Mouse (Mus musculus): Measurements from ENCODE around the gene Rimkla. TPM values are rescaled to one million over a fixed set of nuclear protein-coding genes. Genes with fewer than 3 reads are reported as not detected.

Rimkla gene
- polyA plus RNA-seq, 1 experiment from 2014 or later, result 0.35 TPM

- Histone ChIP-seq H3K4me1 (replicated peaks; ENCODE audit: control insufficient read depth, insufficient read depth, low read length) (no peaks in the 10 kb centered on the region; the same call in 1 of the 2 replicates), H3K9me3 (ENCODE audit: control insufficient read depth) (no peaks in the 10 kb centered on the region), H3K36me3 (ENCODE audit: control insufficient read depth, insufficient read depth) (no peaks in the 10 kb centered on the region), H3K27me3 (replicated peaks; ENCODE audit: control insufficient read depth, insufficient read depth, low read length) (no peaks in the 10 kb centered on the region), H3K27ac (ENCODE audit: low read depth, low read length) (no peak overlapping the region), H3K4me2 (replicated peaks; ENCODE audit: low read depth) (no peak overlapping the region), H3K9ac (ENCODE audit: low read depth, low read length) (no peak overlapping the region), H3K4me3 (ENCODE audit: low read depth, low read length) (no peak overlapping the region)
- ATAC-seq, result 0 out of 2 replicates have a peak, but pooled peaks have one; percentile 3
- no peak for TF ChIP-seq CTCF (IDR thresholded peaks at IDR 0.05; ENCODE audit: low read depth)
- WGBS, result 88% methylated on average over 3 of the region's 3 CpGs
Observed at GRCm38 (mm10) chr4:119462457-119462856, 30.0 kb downstream of the Rimkla start.

GRCm38 (mm10) chr4:119460728-119461141 is 31.7 kb downstream of the Rimkla start:
- no peaks in the 10 kb centered on the region for H3K27me3 ChIP-seq (replicated peaks; ENCODE audit: control insufficient read depth, insufficient read depth, low read length)
- no peaks in the 10 kb centered on the region; the same call in 1 of the 2 replicates for H3K4me1 ChIP-seq (replicated peaks; ENCODE audit: control insufficient read depth, insufficient read depth, low read length)
- TF ChIP-seq CTCF (IDR thresholded peaks at IDR 0.05; ENCODE audit: low read depth), result no peak
- no peak for ATAC-seq
- H3K4me3 ChIP-seq (ENCODE audit: low read depth, low read length), result no peak overlapping the region
- no peak overlapping the region for H3K9ac ChIP-seq (ENCODE audit: low read depth, low read length)
- WGBS, result 68% methylated on average over 8 of the region's 8 CpGs
- no peaks in the 10 kb centered on the region for H3K9me3 ChIP-seq (ENCODE audit: control insufficient read depth)
- H3K36me3 ChIP-seq (ENCODE audit: control insufficient read depth, insufficient read depth), result no peaks in the 10 kb centered on the region
- H3K27ac ChIP-seq (ENCODE audit: low read depth, low read length), result no peak overlapping the region
- no peak overlapping the region for H3K4me2 ChIP-seq (replicated peaks; ENCODE audit: low read depth)

- 64% methylated on average over 5 of the region's 5 CpGs for whole genome bisulfite sequencing
- H3K4me1 ChIP-seq (replicated peaks; ENCODE audit: control insufficient read depth, insufficient read depth, low read length), result no peaks in the 10 kb centered on the region; the same call in 1 of the 2 replicates
- no peaks in the 10 kb centered on the region for H3K36me3 ChIP-seq (ENCODE audit: control insufficient read depth, insufficient read depth)
- no peak overlapping the region for H3K4me2 ChIP-seq (replicated peaks; ENCODE audit: low read depth)
- no peak overlapping the region for H3K27ac ChIP-seq (ENCODE audit: low read depth, low read length)
- no peak overlapping the region for H3K9ac ChIP-seq (ENCODE audit: low read depth, low read length)
- no peaks in the 10 kb centered on the region for H3K27me3 ChIP-seq (replicated peaks; ENCODE audit: control insufficient read depth, insufficient read depth, low read length)
- H3K9me3 ChIP-seq (ENCODE audit: control insufficient read depth), result no peaks in the 10 kb centered on the region
- peak; percentile 66 for TF ChIP-seq CTCF (IDR thresholded peaks at IDR 0.05; ENCODE audit: low read depth)
- no peak overlapping the region for H3K4me3 ChIP-seq (ENCODE audit: low read depth, low read length)
- no peak for ATAC-seq
Observed at GRCm38 (mm10) chr4:119460296-119460695, 32.1 kb downstream of the Rimkla start.

- Histone ChIP-seq H3K27me3 (replicated peaks; ENCODE audit: control insufficient read depth, insufficient read depth, low read length) (no peaks in the 10 kb centered on the region), H3K4me1 (replicated peaks; ENCODE audit: control insufficient read depth, insufficient read depth, low read length) (no peaks in the 10 kb centered on the region), H3K4me2 (replicated peaks; ENCODE audit: low read depth) (no peak overlapping the region), H3K9me3 (ENCODE audit: control insufficient read depth) (no peaks in the 10 kb centered on the region), H3K9ac (ENCODE audit: low read depth, low read length) (no peak overlapping the region), H3K36me3 (ENCODE audit: control insufficient read depth, insufficient read depth) (no peaks in the 10 kb centered on the region), H3K27ac (ENCODE audit: low read depth, low read length) (no peak overlapping the region), H3K4me3 (ENCODE audit: low read depth, low read length) (no peak overlapping the region)
- TF ChIP-seq CTCF (IDR thresholded peaks at IDR 0.05; ENCODE audit: low read depth), result no peak
- 15% methylated on average over 6 of the region's 6 CpGs for WGBS
- no peak for ATAC-seq
Observed at GRCm38 (mm10) chr4:119453533-119453932, 38.9 kb downstream of the Rimkla start.

- H3K27ac ChIP-seq (ENCODE audit: low read depth, low read length), result no peak overlapping the region
- 64% methylated on average over 5 of the region's 5 CpGs for WGBS
- H3K27me3 ChIP-seq (replicated peaks; ENCODE audit: control insufficient read depth, insufficient read depth, low read length), result no peaks in the 10 kb centered on the region
- no peaks in the 10 kb centered on the region for H3K4me1 ChIP-seq (replicated peaks; ENCODE audit: control insufficient read depth, insufficient read depth, low read length)
- no peak overlapping the region for H3K4me2 ChIP-seq (replicated peaks; ENCODE audit: low read depth)
- H3K9ac ChIP-seq (ENCODE audit: low read depth, low read length), result no peak overlapping the region
- no peaks in the 10 kb centered on the region for H3K9me3 ChIP-seq (ENCODE audit: control insufficient read depth)
- H3K4me3 ChIP-seq (ENCODE audit: low read depth, low read length), result no peak overlapping the region
- TF ChIP-seq CTCF (IDR thresholded peaks at IDR 0.05; ENCODE audit: low read depth), result no peak
- ATAC-seq, result no peak
- H3K36me3 ChIP-seq (ENCODE audit: control insufficient read depth, insufficient read depth), result no peaks in the 10 kb centered on the region
Observed at GRCm38 (mm10) chr4:119453128-119453527, 39.3 kb downstream of the Rimkla start.

- no peak for ATAC-seq
- no peaks in the 10 kb centered on the region for H3K27me3 ChIP-seq (replicated peaks; ENCODE audit: control insufficient read depth, insufficient read depth, low read length)
- TF ChIP-seq CTCF (IDR thresholded peaks at IDR 0.05; ENCODE audit: low read depth), result no peak
- H3K36me3 ChIP-seq (ENCODE audit: control insufficient read depth, insufficient read depth), result no peaks in the 10 kb centered on the region
- H3K4me2 ChIP-seq (replicated peaks; ENCODE audit: low read depth), result no peak overlapping the region
- no peak overlapping the region for H3K9ac ChIP-seq (ENCODE audit: low read depth, low read length)
- no peak overlapping the region for H3K27ac ChIP-seq (ENCODE audit: low read depth, low read length)
- H3K4me3 ChIP-seq (ENCODE audit: low read depth, low read length), result no peak overlapping the region
- H3K9me3 ChIP-seq (ENCODE audit: control insufficient read depth), result no peaks in the 10 kb centered on the region
- H3K4me1 ChIP-seq (replicated peaks; ENCODE audit: control insufficient read depth, insufficient read depth, low read length), result no peaks in the 10 kb centered on the region
- 74% methylated on average over 7 of the region's 7 CpGs for WGBS
Observed at GRCm38 (mm10) chr4:119450436-119450835, 42.0 kb downstream of the Rimkla start.

- 63% methylated on average over 3 of the region's 3 CpGs for WGBS
- H3K4me1 ChIP-seq (replicated peaks; ENCODE audit: control insufficient read depth, insufficient read depth, low read length), result no peaks in the 10 kb centered on the region
- no peak overlapping the region for H3K4me3 ChIP-seq (ENCODE audit: low read depth, low read length)
- no peak for TF ChIP-seq CTCF (IDR thresholded peaks at IDR 0.05; ENCODE audit: low read depth)
- H3K9ac ChIP-seq (ENCODE audit: low read depth, low read length), result no peak overlapping the region
- ATAC-seq, result no peak
- H3K27ac ChIP-seq (ENCODE audit: low read depth, low read length), result no peak overlapping the region
- no peaks in the 10 kb centered on the region for H3K36me3 ChIP-seq (ENCODE audit: control insufficient read depth, insufficient read depth)
- H3K9me3 ChIP-seq (ENCODE audit: control insufficient read depth), result no peaks in the 10 kb centered on the region
- no peak overlapping the region for H3K4me2 ChIP-seq (replicated peaks; ENCODE audit: low read depth)
- H3K27me3 ChIP-seq (replicated peaks; ENCODE audit: control insufficient read depth, insufficient read depth, low read length), result no peaks in the 10 kb centered on the region
Observed at GRCm38 (mm10) chr4:119447786-119448185, 44.6 kb downstream of the Rimkla start.

Measured in intestine, postnatal 0 days (tissue).